Mouse (Mus musculus): ENCODE data around the gene Kcnj1.

DNA sequence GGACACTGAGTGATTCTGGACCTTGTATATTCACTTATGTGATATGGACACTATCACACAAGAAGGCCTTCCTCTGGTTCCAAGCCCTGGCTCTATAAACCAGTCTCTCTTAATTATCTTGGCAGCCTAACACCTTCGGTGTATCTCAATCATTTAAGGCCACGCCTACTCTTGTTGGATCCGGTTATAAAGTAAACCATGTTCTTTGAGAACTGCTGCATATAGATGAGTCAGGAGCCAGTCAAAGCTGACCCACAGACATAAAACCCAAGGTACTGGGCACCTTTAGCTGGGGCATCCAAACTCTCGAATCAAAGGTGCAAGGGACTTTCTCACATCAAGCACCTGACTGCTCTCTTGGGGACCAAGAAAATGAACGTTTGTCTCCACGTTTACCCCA, at the start of gene Kcnj1:
- TF ChIP-seq POLR2A (IDR thresholded peaks at IDR 0.05; ENCODE audit: insufficient read length, low read depth) (no peak), CEBPB (IDR thresholded peaks at IDR 0.05; ENCODE audit: insufficient read depth, poor library complexity, severe bottlenecking) (no peak), TCF12 (IDR thresholded peaks at IDR 0.05; ENCODE audit: insufficient read depth, poor library complexity, severe bottlenecking) (no peak), POLR2AphosphoS2 (IDR thresholded peaks at IDR 0.05; ENCODE audit: insufficient read length, low read depth) (no peak), USF1 (IDR thresholded peaks at IDR 0.05; ENCODE audit: low read depth) (no peak), REST (IDR thresholded peaks at IDR 0.05; ENCODE audit: insufficient read depth, insufficient read length) (no peak), MAX (IDR thresholded peaks at IDR 0.05; ENCODE audit: low read depth) (no peak), E2F4 (IDR thresholded peaks at IDR 0.05; ENCODE audit: insufficient read depth) (no peak), MYOG (IDR thresholded peaks at IDR 0.05; ENCODE audit: control insufficient read depth in 1 of 3, insufficient read depth in 1 of 3, insufficient read length in 2 of 3, low read depth in 2 of 3) (no peak), MYOD1 (IDR thresholded peaks at IDR 0.05; ENCODE audit: control insufficient read depth in 1 of 3, insufficient read length in 2 of 3, low read depth in 2 of 3) (no peak), SRF (IDR thresholded peaks at IDR 0.05; ENCODE audit: control insufficient read depth, insufficient read length, low read depth) (no peak)

All from myocyte (in vitro differentiated cells).